Mouse (Mus musculus): ENCODE measurements around the gene Des. TPM values are rescaled to one million over a fixed set of nuclear protein-coding genes. Genes with fewer than 3 reads are reported as not detected.

Gene Des
- total RNA-seq (2023) = not detected in 2 replicates

GRCm38 (mm10) chr1:75360112-75361031 lies at the start of gene Des:
TSS of gene Des (plus strand) at chr1:75360329.

GRCm38 (mm10) chr1:75317241-75318201 lies 42.6 kb upstream of the Des start, which contains the start of gene Dnpep:
TSS of gene Dnpep (minus strand) at chr1:75317990.

GRCm38 (mm10) chr1:75374950-75375936 lies 15.1 kb downstream of the Des start, which contains the start of gene Speg:
TSS of gene Speg (plus strand) at chr1:75375297.

Other genes with a start within 250 kb of the Des start
- 7.6 and 8.1 TPM in 2 replicates for gene Nhej1, start 235.1 kb upstream of the Des start, total RNA-seq (2023)
- gene Slc23a3, start 226.4 kb upstream of the Des start, total RNA-seq (2023) = 0.66 and 1.6 TPM in 2 replicates
- 93.3 and 112 TPM in 2 replicates for gene Cnppd1, start 217.6 kb upstream of the Des start, total RNA-seq (2023)
- 56.2 and 75.7 TPM in 2 replicates for gene Retreg2, start 217.6 kb upstream of the Des start, total RNA-seq (2023)
- gene Zfand2b, start 191.7 kb upstream of the Des start, total RNA-seq (2023) = 49.3 and 60.3 TPM in 2 replicates
- gene Abcb6, start 179.9 kb upstream of the Des start, total RNA-seq (2023) = 3.5 and 3.7 TPM in 2 replicates
- 13.6 and 14.8 TPM in 2 replicates for gene Ankzf1, start 168.2 kb upstream of the Des start, total RNA-seq (2023)
- 83.0 and 94.0 TPM in 2 replicates for gene Atg9a, start 168.1 kb upstream of the Des start, total RNA-seq (2023)
- gene Glb1l, start 149.5 kb upstream of the Des start, total RNA-seq (2023) = 15.8 and 23.2 TPM in 2 replicates
- 115 and 135 TPM in 2 replicates for gene Stk16, start 149.5 kb upstream of the Des start, total RNA-seq (2023)
- 402 and 434 TPM in 2 replicates for gene Tuba4a, start 140.5 kb upstream of the Des start, total RNA-seq (2023)
- not detected in 2 replicates for gene A630095N17Rik, start 128.2 kb upstream of the Des start, total RNA-seq (2023)
- gene Dnajb2, start 123.9 kb upstream of the Des start, total RNA-seq (2023) = 8.1 and 8.6 TPM in 2 replicates
- not detected in 2 replicates for gene Ptprn, start 95.8 kb upstream of the Des start, total RNA-seq (2023)
- not detected in 2 replicates for gene Resp18, start 81.9 kb upstream of the Des start, total RNA-seq (2023)
- 22.2 and 23.2 TPM in 2 replicates for gene Dnpep, start 42.3 kb upstream of the Des start, total RNA-seq (2023)
- gene Speg, start 15.0 kb downstream of the Des start, total RNA-seq (2023) = 0.54 TPM in 1 of 2 replicates, not detected in the other
- 31.5 and 33.7 TPM in 2 replicates for gene Gmppa, start 75.6 kb downstream of the Des start, total RNA-seq (2023)
- not detected in 2 replicates for gene Asic4, start 90.1 kb downstream of the Des start, total RNA-seq (2023)
- 0.43 and 1.5 TPM in 2 replicates for gene Chpf, start 119.0 kb downstream of the Des start, total RNA-seq (2023)
- not detected in 2 replicates for gene Tmem198, start 119.2 kb downstream of the Des start, total RNA-seq (2023)
- not detected in 2 replicates for gene Obsl1, start 146.1 kb downstream of the Des start, total RNA-seq (2023)
- not detected in 2 replicates for gene Inha, start 146.7 kb downstream of the Des start, total RNA-seq (2023)
- gene Stk11ip, start 161.2 kb downstream of the Des start, total RNA-seq (2023) = 76.1 and 103 TPM in 2 replicates
- gene Slc4a3, start 185.9 kb downstream of the Des start, total RNA-seq (2023) = 0.38 TPM in 1 of 2 replicates, not detected in the other

Data from neutrophil, adult 65 days (primary cell).